Mouse (Mus musculus) stomach, postnatal 0 days (tissue): ENCODE measurements around the gene Tspan18.

Experiments used
- CTCF ChIP-seq: IDR thresholded peaks from 2 replicates; pipeline ENCODE4 v1.5.1; 2016; ENCODE audit warnings: antibody characterized with exemption, low read depth, mild to moderate bottlenecking, moderate library complexity
- EP300 ChIP-seq: optimal IDR thresholded peaks from 2 replicates; pipeline ENCODE3; 2016; ENCODE audit warnings: antibody characterized with exemption

- TF ChIP-seq CTCF (no peak), EP300 (no peak)
Observed at GRCm38 (mm10) chr2:93237055-93237454, 97.2 kb downstream of the Tspan18 start.
